In genomic region chrX:107815502-107816217, GRCm38 (mm10) we compare ENCODE assay signal across 8 mouse cellular contexts. TPM values are rescaled to one million over a fixed set of nuclear protein-coding genes. Genes with fewer than 3 reads are reported as not detected.
A peak's percentile ranks its signal among the peaks of the same experiment; 100 is the strongest.
DNase-seq lines count a peak whose midpoint lies in the region; ATAC-seq and TF ChIP-seq lines count a peak whose summit lies in the region.

No protein-coding gene starts in this region.

- 20% methylated on average over 31 of the region's 32 CpGs for WGBS in heart, adult 2 months

- H3K27ac ChIP-seq in heart, adult 2 months, result peak overlapping the region; percentile 64

- peak; percentile 50 for ATAC-seq in common myeloid progenitor, adult 5-6 weeks (replicated peaks; ENCODE audit: low read depth, poor library complexity, severe bottlenecking)
- ATAC-seq in monocyte, adult 5-6 weeks (replicated peaks; ENCODE audit: insufficient number of reproducible peaks, low FRiP score, low TSS enrichment, poor library complexity, severe bottlenecking), result peak; percentile 30; the same call in 1 of the 2 replicates

- no peak for TF ChIP-seq EP300 in heart, adult 2 months (IDR thresholded peaks at IDR 0.05; ENCODE audit: insufficient read depth, low read depth, low read length)

- intact Hi-C loops in heart, adult 2 months (cut with DNase I), result loop anchor here (2.0 kb wide), 1 partner anchor 721 kb away; no protein-coding TSS in a partner anchor

- no peak for TF ChIP-seq CTCF in heart, adult 2 months (IDR thresholded peaks at IDR 0.05)

- no peaks in the 10 kb centered on the region for H3K36me3 ChIP-seq in heart, adult 2 months (ENCODE audit: control insufficient read depth, insufficient read depth, low read length)

- H3K27me3 ChIP-seq in heart, adult 2 months (ENCODE audit: control insufficient read depth, insufficient read depth, low read length), result no peaks in the 10 kb centered on the region

- H3K4me3 ChIP-seq in heart, adult 2 months, result peak overlapping the region; percentile 64

- no peaks in the 10 kb centered on the region; the same call in 1 of the 2 replicates for H3K4me1 ChIP-seq in heart, adult 2 months (ENCODE audit: control insufficient read depth, insufficient read depth, low read length)

- no peak for TF ChIP-seq POLR2A in heart, adult 2 months (IDR thresholded peaks at IDR 0.05; ENCODE audit: insufficient read depth, low read depth, low read length)

- H3K79me2 ChIP-seq in heart, adult 2 months (replicated peaks; ENCODE audit: control insufficient read depth, insufficient read depth, low read length), result no peaks in the 10 kb centered on the region

- peak; percentile 6 for DNase-seq in thymus, postnatal 25 days
- DNase-seq in thymus, postnatal 0 days (ENCODE audit: low spot score), result no peak
- DNase-seq in heart, adult 2 months, result no peak
- DNase-seq in kidney, adult 18-20 months, result peak; percentile 48
- DNase-seq in liver, result peak; percentile 26
- peak; percentile 38 for DNase-seq in testis, postnatal 14 days (ENCODE audit: low spot score)

- H3K9ac ChIP-seq in heart, adult 2 months (ENCODE audit: low read depth, low read length), result peak overlapping the region; percentile 84

RNA-seq across cellular contexts. Expression of gene 2610002M06Rik, which starts 0.5 kb away (rescaled TPM):
- 20.1 and 20.4 TPM in 2 replicates for polyA plus RNA-seq in thymus, postnatal 0 days (2015; fragmentation: Nextera tagmentation; extraction: Ambion mirVana)
- total RNA-seq in common myeloid progenitor, adult 5-6 weeks (2017), result 22.1 and 23.2 TPM in 2 replicates
- total RNA-seq in heart, adult 2 months (2021), result 1 to 10 TPM; 5.2 TPM
- 2.1 and 4.0 TPM in 2 replicates for polyA plus RNA-seq in heart, adult 2 months (2012; rRNA removed)
- total RNA-seq in monocyte, adult 5-6 weeks (2017), result 4.3 to 11.7 TPM (median 10.8 TPM) in 3 replicates

RNA-seq across cellular contexts. Expression of gene Tent5d, which starts 23.3 kb away (rescaled TPM):
- polyA plus RNA-seq in thymus, postnatal 0 days (2015; fragmentation: Nextera tagmentation; extraction: Ambion mirVana), result not detected in 2 replicates
- total RNA-seq in common myeloid progenitor, adult 5-6 weeks (2017), result not detected in 2 replicates
- not detected for total RNA-seq in heart, adult 2 months (2021)
- polyA plus RNA-seq in heart, adult 2 months (2012; rRNA removed), result not detected in 2 replicates
- total RNA-seq in monocyte, adult 5-6 weeks (2017), result not detected in 3 replicates

Comparison
In these comparisons a context has a peak if more than half of its experiments do, and no peak if none do; other contexts are left out.
1. DNase-seq: peak in thymus, postnatal 25 days (single experiment), kidney, adult 18-20 months (single experiment), liver (single experiment) and testis, postnatal 14 days (single experiment); none in thymus, postnatal 0 days (single experiment) and heart, adult 2 months (0 of 2).